9 mouse cellular contexts compared by ENCODE assay signal in the genomic region with DNA sequence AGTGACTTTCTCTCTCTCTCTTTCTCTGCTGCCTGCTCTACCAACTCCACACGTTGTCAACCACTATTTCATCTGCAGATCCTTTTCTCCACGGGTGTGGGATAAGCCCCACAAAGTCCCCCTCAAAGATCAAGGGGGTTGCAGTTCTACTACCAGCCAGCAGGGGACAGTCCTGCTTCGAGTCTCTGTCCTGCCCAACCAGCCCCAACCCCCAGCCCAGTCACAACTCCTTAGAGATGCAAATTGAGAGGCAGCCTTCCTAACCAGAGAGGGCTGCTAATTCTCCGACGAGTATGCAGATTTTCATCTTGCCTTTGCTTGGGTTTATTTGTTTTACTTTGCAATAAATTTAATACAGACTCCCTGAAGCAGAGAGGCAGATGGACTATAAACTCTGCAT. TPM values are rescaled to one million over a fixed set of nuclear protein-coding genes. Genes with fewer than 3 reads are reported as not detected.
DNase-seq lines count a peak whose midpoint lies in the region; TF ChIP-seq lines count a peak whose summit lies in the region.
"Had no signal": no experiment of that assay in that cellular context is flagged by ENCODE, and none has a peak within 500 bp of the region (broad histone marks: within the 10 kb centered on the region; RNA-seq: fewer than 3 reads in every experiment).

No protein-coding gene starts in this region.

- H3K4me1 ChIP-seq in E14TG2a.4 (replicated peaks; ENCODE audit: low read depth, low read length), result peaks cover 41% of the 10 kb centered on the region
- H3K4me1 ChIP-seq in embryonic fibroblast, embryonic 13.5 days (ENCODE audit: control insufficient read depth, insufficient read depth, low read length), result peaks cover 2% of the 10 kb centered on the region; the same call in 1 of the 2 replicates

- no peaks in the 10 kb centered on the region for H3K36me3 ChIP-seq in E14TG2a.4 (ENCODE audit: insufficient read depth, low read length)
- H3K36me3 ChIP-seq: limb, embryonic 15.5 days had no signal

- TF ChIP-seq POLR2A in embryonic fibroblast, embryonic 13.5 days (IDR thresholded peaks at IDR 0.05; ENCODE audit: low read depth, low read length), result no peak

- TF ChIP-seq CTCF in E14TG2a.4 (conservative IDR thresholded peaks at IDR 0.05; ENCODE audit: low read length), result peak; percentile 100
- TF ChIP-seq CTCF in embryonic fibroblast, embryonic 13.5 days (IDR thresholded peaks at IDR 0.05; ENCODE audit: borderline replicate concordance, insufficient read depth, low read length), result peak; percentile 51
- TF ChIP-seq CTCF in layer of hippocampus, adult 2 months (conservative IDR thresholded peaks at IDR 0.05), result peak; percentile 99

- intact Hi-C loops in heart, postnatal 10 days (cut with DNase I), result loop anchor here (1.0 to 5.0 kb wide), 2 partner anchors 53 to 150 kb away; no protein-coding TSS in a partner anchor

- no peaks in the 10 kb centered on the region for H3K9me3 ChIP-seq in E14TG2a.4 (ENCODE audit: low read length)
- H3K9me3 ChIP-seq: limb, embryonic 15.5 days had no signal

- H3K27ac ChIP-seq in embryonic fibroblast, embryonic 13.5 days (ENCODE audit: insufficient read depth, low read length), result no peak overlapping the region
- peak overlapping the region; percentile 55; the same call in 1 of the 2 replicates for H3K27ac ChIP-seq in layer of hippocampus, adult 2 months
- H3K27ac ChIP-seq: limb, embryonic 15.5 days had no signal

- peaks cover 39% of the 10 kb centered on the region for H3K27me3 ChIP-seq in E14TG2a.4 (ENCODE audit: insufficient read depth, low read length)

- peak; percentile 56 to 70 for DNase-seq in adrenal gland, postnatal 36 days
- DNase-seq in heart, postnatal 10 days, result peak; percentile 50 to 69
- DNase-seq in layer of hippocampus, adult 2 months (ENCODE audit: low spot score in 2 of 2), result peak; percentile 74
- DNase-seq in lung, postnatal 14 days, result peak; percentile 73
- DNase-seq in retina, embryonic 14.5 days (ENCODE audit: low spot score), result peak; percentile 88
- peak; percentile 75 for DNase-seq in thymus, postnatal 25 days

- H3K4me3 ChIP-seq in E14TG2a.4 (replicated peaks; ENCODE audit: low read length), result no peak overlapping the region; the same call in 1 of the 2 replicates
- no peak overlapping the region for H3K4me3 ChIP-seq in embryonic fibroblast, embryonic 13.5 days (ENCODE audit: insufficient read depth, low read length)
- H3K4me3 ChIP-seq in layer of hippocampus, adult 2 months, result peak overlapping the region; percentile 29; the same call in 1 of the 2 replicates
- H3K4me3 ChIP-seq: limb, embryonic 15.5 days had no signal

RNA-seq across cellular contexts. Expression of a gene that starts 29.9 kb away (rescaled TPM):
- total RNA-seq in adrenal gland, postnatal 36 days (2021), result 1 to 10 TPM; 2.1 to 2.2 TPM
- polyA plus RNA-seq in embryonic fibroblast, embryonic 13.5 days (2011; ENCODE audit: insufficient read length, low read depth, missing spikeins), result 20.3 and 23.7 TPM in 2 replicates
- total RNA-seq in heart, postnatal 10 days (2021), result 1 to 10 TPM; 5.2 to 5.8 TPM
- 10 to 100 TPM; 41.1 to 41.2 TPM for total RNA-seq in layer of hippocampus, adult 2 months (2021)

RNA-seq across cellular contexts. Expression of a gene that starts 30.9 kb away (rescaled TPM):
- 1 to 10 TPM; 5.9 to 6.0 TPM for total RNA-seq in adrenal gland, postnatal 36 days (2021)
- 4.1 and 6.3 TPM in 2 replicates for polyA plus RNA-seq in embryonic fibroblast, embryonic 13.5 days (2011; ENCODE audit: insufficient read length, low read depth, missing spikeins)
- 1 to 10 TPM; 6.2 to 6.4 TPM for total RNA-seq in heart, postnatal 10 days (2021)
- 1 to 10 TPM; 6.2 to 8.1 TPM for total RNA-seq in layer of hippocampus, adult 2 months (2021)

Comparison
In these comparisons a context has a peak if more than half of its experiments do, and no peak if none do; other contexts are left out.
1. RNA of a gene that starts 29.9 kb away (total RNA-seq): 41.1 to 41.2 TPM in layer of hippocampus, adult 2 months; 5.2 to 5.8 TPM in heart, postnatal 10 days and 2.1 to 2.2 TPM in adrenal gland, postnatal 36 days; every median in the first group is over 4 times any median in the second.
2. Peak in every context shown above with its lines, with median percentiles within 50 percentile points of each other: CTCF ChIP-seq and DNase-seq.